Mouse (Mus musculus) lung, adult 2 months (tissue): ENCODE data around the gene Plcl2. TPM values are rescaled to one million over a fixed set of nuclear protein-coding genes. Genes with fewer than 3 reads are reported as not detected.

Experiments
- DNase-seq: peaks from one replicate; pipeline ENCODE4 v3.0.0; 2022
- H3K4me1 ChIP-seq: fragments of 200-500 bp; 2 replicates; pipeline ENCODE4 v1.6.1; 2011; ENCODE audit warnings: low read length; ENCODE audit not compliant: control insufficient read depth, insufficient read depth
- H3K4me3 ChIP-seq: fragments of 200-500 bp; replicated peaks from 2 replicates; pipeline ENCODE3; 2011; ENCODE audit warnings: low read depth, mild to moderate bottlenecking, control low read depth, low read length; ENCODE audit errors: extremely low read depth
- CTCF ChIP-seq: fragments of 200-500 bp; IDR thresholded peaks from 2 replicates; pipeline ENCODE4 v1.5.1; 2011; ENCODE audit warnings: mild to moderate bottlenecking, low read length, control low read depth; ENCODE audit not compliant: insufficient read depth
- POLR2A ChIP-seq: fragments of 200-500 bp; IDR thresholded peaks from 2 replicates; pipeline ENCODE4 v1.6.1; 2011; ENCODE audit warnings: low read depth, mild to moderate bottlenecking, control low read depth, low read length, borderline replicate concordance; ENCODE audit errors: extremely low read depth
- WGBS: fragments of 180-500 bp; shearing (Covaris S2); methylation state at CpG from one replicate; pipeline ENCODE4 v1.1.7; 2018; 5-methylcytosine and 5-hydroxymethylcytosine counted together
- polyA plus RNA-seq: library from polyadenylated mRNA; depleted of rRNA; stranded (reverse); fragments of >200 nt; gene quantifications from 2 replicates; pipeline ENCODE4 v1.2.3, GENCODE M21; 2012

Plcl2 gene
- polyA plus RNA-seq, 1 experiment: 3.0 TPM

DNA sequence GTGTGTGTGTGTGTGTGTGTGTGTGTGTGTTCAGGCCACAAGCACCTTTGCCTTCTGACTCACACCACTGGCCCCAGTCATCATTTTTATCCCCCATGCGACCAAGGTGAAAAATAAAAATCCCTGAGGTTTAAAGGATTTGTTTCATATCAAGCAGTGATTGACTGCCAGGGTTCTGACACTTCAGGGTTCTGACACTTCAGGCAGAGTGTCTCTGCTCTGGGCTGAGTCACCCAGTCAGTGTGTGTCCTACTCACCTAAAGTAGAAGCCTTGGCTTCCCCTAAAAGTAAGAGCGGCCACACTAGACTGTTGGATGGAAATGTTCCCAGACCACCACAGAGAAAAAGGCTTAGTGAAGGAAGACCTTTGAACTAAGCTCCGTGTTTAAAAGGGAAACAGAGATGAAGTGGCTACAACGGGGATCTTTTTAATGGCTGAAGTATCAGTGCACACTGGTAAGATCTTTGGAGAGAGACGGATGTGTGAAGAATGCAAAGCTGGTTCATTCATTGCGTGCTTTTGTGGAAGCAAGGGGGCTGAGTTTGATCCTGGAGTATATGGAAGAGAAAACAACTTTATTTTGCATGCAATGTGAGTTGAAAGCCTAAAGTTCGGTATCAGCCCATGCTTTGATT lies 11.0 kb upstream of the Plcl2 start:
- TF ChIP-seq CTCF (no peak), POLR2A (no peak)
- no peak overlapping the region for H3K4me3 ChIP-seq
- 65% methylated on average over 7 of the region's 7 CpGs for WGBS
- no peak for DNase-seq
- no peaks in the 10 kb centered on the region for H3K4me1 ChIP-seq

DNA sequence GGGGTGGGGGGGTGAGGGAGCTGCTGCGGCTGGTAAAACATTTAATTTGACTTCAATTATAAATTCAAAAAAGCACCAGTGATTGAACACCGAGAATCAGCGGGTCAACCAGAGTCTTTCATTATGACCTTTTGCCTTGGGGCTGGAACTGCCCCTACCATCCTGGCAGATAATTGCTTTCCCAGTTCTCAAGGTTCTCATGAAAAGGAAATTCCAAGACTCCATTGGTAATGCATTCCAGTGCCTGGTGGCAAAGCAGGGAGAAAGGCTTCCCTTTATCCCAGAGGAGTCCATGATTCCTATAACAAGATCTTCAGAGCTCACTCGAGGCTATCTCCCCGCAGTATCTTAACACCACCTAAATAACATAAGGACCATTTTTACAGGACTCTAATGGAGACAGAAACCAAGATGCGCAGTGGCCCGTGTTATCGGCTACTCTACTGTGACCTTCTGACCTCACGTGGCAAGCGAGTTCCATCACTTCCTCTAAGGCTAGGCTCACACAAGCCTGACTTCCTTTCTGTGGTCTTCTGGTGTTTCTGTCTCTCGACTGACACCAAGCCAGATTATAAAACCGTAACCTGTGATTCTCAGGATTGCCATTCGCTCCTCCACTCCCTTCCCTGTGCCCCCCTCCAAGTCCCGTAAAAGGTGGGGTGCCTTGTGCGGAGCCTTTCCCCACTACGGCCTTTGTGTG lies 10.0 kb upstream of the Plcl2 start:
- 79% methylated on average over 16 of the region's 16 CpGs for WGBS
- H3K4me1 ChIP-seq: no peaks in the 10 kb centered on the region
- TF ChIP-seq POLR2A (no peak), CTCF (no peak)
- DNase-seq: no peak
- no peak overlapping the region for H3K4me3 ChIP-seq

DNA sequence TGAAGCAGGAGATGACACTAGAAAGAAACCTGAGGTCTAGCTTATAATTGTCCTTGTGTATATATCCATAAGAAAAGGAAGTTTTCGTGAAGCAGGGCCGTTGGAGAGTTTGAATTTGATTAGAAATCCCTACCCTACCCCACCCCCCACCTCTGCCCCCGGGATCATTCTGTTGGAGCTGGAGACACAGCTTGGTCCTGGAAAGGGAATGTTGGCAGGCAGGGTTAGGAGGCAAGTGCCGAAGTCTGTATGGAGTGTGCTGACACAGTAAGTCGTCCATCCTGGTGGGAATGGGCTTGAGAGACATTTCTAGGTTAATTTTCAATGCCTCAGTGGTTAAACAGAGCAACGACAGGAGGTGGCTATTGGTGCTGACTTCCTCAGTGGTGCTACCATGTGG lies 8.4 kb upstream of the Plcl2 start:
- Histone ChIP-seq H3K4me1 (no peaks in the 10 kb centered on the region), H3K4me3 (no peak overlapping the region)
- no peak for DNase-seq
- WGBS: 74% methylated on average over 6 of the region's 6 CpGs
- TF ChIP-seq POLR2A (no peak), CTCF (no peak)

DNA sequence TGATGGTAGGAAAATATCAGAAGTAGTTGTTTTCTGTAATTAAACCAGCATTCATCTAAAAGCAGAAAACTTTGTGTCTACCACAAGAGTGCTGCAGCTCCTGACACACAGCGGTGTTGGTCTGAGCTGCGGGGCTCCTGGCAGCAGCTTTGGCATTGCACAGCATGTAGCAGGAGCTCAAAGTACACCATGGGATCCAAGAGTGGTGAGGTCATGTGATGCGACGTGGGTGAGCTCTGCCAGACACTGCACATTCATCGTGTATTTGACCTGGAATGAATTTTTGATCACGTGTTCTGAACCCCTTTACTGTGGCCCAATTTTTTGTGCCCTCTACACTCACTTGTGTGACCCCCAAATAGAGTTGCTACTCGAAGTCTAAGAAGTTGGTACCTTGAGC lies 6.1 kb upstream of the Plcl2 start:
- Histone ChIP-seq H3K4me3 (no peak overlapping the region), H3K4me1 (no peaks in the 10 kb centered on the region)
- 78% methylated on average over 7 of the region's 7 CpGs for WGBS
- TF ChIP-seq CTCF (no peak), POLR2A (no peak)
- no peak for DNase-seq

DNA sequence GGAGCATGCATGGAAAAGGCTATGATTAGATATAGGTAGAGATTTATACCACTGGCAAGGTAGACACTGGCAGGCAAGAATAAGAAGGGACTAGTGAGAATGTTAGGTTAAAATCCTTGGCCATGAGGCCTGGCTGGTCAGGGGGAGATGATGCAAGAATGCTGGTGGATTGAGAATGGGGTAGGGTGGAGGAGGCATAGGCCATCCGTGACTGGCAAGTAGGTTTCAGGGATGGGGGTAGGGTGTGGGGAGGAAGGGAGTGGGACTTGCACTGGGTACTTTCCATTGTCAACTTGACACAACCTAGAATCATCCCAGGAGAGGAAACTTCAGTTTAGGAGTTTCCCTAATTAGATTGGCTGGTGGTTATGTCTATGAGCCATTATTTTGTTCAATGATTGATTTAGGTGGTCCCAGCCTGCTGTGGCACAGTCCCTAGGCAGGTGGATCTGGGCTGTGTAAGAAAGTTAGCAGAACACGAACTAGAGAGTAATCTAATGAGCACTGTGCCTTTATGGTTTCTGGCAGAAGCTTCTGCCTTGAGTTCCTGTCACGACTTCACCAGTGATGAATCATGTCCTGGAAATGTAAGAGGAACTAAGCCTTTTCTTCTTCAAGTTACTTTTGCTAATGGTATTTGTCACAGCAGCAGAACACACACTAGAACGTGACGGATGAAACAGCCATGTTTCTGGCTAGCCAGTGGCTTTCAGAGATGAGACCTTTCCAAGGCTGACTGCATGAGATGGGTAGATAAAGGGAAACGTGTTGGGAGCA lies 4.9 kb upstream of the Plcl2 start:
- no peak for DNase-seq
- H3K4me3 ChIP-seq: no peak overlapping the region
- TF ChIP-seq POLR2A: no peak
- no peak for TF ChIP-seq CTCF
- no peaks in the 10 kb centered on the region; the same call in 1 of the 2 replicates for H3K4me1 ChIP-seq
- 60% methylated on average over 6 of the region's 6 CpGs for WGBS

DNA sequence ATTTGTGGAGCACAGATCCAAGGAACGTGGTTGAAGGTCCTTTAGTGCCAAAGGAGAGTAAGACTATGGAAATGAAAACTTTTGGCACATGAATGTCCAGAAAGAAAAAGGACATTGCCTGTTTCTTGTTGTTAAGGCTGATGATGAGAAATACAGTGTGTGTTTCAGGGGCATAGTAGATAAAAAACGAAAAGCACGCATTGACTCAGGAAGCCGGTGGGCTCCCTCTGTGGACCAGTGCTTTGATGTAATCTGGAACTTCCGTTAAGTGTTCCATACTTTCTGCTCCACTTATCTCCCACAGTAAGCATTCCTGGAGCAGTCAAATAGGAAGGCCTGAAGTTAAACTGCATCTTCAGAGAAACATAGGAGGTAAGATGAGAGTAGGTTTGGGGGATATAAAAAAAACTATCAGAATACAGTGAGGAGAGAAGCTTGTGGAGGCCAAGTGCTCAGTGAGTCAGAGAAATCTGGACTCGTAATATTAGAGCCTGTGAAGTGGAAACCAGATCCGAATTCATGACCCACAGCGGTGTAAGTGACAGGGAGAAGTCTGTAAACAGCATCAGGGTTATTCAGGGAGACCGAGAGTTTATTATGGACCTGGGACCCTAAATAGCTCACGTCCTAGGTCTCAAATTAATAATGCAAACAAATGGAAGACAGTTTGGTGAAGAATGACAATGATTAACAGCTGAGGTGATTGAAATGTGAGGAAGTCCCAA lies 3.1 kb upstream of the Plcl2 start:
- TF ChIP-seq POLR2A: no peak
- WGBS: 70% methylated on average over 10 of the region's 10 CpGs
- no peak for DNase-seq
- Histone ChIP-seq H3K4me1 (no peaks in the 10 kb centered on the region; the same call in 1 of the 2 replicates), H3K4me3 (no peak overlapping the region)

DNA sequence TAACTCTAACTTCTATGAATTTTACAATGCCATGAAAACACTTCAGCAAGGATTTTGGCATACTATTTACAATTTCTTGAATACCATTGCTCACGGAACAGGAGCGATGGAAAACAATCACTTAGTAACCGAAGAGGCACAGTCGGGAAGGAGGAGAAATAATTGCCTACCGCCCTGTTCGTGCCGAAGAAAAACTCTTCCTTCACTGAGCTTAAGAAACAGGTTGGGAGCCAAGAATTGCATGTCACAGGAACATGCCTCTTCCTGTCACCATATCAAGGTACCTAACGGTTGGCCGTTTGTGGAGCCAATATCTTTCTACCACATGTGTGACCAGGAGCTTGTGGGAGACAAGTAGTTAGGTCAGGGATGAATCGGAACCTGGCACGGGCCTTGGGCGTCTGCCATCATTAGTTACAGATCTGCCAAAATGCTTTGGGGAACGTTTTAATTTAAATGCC lies 2.3 kb upstream of the Plcl2 start:
- TF ChIP-seq CTCF (no peak), POLR2A (no peak)
- WGBS: 66% methylated on average over 13 of the region's 13 CpGs

DNA sequence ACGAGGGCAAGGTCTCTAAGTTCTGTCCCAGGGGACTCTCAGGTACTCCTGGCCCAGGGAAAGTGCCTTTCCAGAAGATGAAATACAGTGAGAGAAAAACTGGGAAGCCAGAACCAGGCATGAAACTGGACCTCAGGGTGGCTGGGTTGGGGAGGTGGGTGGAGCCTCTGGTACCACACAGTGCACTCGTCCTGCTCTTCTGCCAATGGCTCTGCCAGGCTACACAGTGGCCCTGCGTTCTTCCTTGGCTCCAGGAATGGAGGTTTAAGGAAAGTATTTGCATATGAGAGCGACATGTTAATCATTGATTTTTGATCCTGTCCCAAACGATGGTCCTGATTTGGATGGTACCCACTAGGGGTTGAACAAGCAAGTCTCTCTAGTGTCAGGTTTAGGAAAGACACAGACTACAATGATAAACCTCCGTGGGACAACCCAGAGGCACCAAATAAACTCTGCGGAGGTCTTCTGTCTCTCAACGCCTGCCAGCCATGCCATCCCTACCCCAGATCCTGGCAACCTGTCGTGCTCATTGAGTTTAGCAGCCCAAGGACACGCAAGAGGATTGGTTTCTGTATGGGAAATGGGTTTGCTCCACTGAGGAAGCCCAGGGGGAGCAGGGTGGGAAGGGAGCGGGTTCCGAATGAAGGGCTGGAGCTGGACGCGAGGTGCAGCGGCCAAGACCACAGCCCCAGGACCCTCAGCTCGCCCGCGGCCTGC lies 988 bp upstream of the Plcl2 start:
- Histone ChIP-seq H3K4me1 (no peaks in the 10 kb centered on the region; the same call in 1 of the 2 replicates), H3K4me3 (peak overlapping the region; percentile 87)
- 23% methylated on average over 18 of the region's 18 CpGs for WGBS
- TF ChIP-seq POLR2A: no peak
- TF ChIP-seq CTCF: no peak
- no peak for DNase-seq

More for the DNA sequence above, 2.3 kb upstream of the Plcl2 start:
- DNase-seq: no peak
- H3K4me3 ChIP-seq: no peak overlapping the region
- no peaks in the 10 kb centered on the region; the same call in 1 of the 2 replicates for H3K4me1 ChIP-seq
